Mouse (Mus musculus) heart, embryonic 14.5 days (tissue): ENCODE results near the gene Osbpl3. TPM values are rescaled to one million over a fixed set of nuclear protein-coding genes. Genes with fewer than 3 reads are reported as not detected.
A peak's percentile ranks its signal among the peaks of the same experiment; 100 is the strongest.

Experiments
- ATAC-seq: fragments of 200-750 bp; cut with Nextera tagmentation; 2 replicates; pipeline ENCODE4 v1.8.0; 2017; ENCODE audit warnings: low read depth, moderate TSS enrichment; ENCODE audit not compliant: insufficient number of reproducible peaks, insufficient read depth, low FRiP score
- H3K27ac ChIP-seq, 2 experiments: fragments of 200-500 bp in 1 of 2; fragments of 300-500 bp in 1 of 2; sonication (generic) in 1 of 2; replicated peaks in 1 of 2; 2 replicates each; pipeline ENCODE4 v1.5.1; 2012 to 2014; ENCODE audit warnings: low read depth in 2 of 2, low read length in 2 of 2, control low read depth in 1 of 2, mild to moderate bottlenecking in 1 of 2, mixed read lengths in 1 of 2; ENCODE audit not compliant: control insufficient read depth in 1 of 2, insufficient read depth in 1 of 2
- H3K27me3 ChIP-seq: fragments of 300-500 bp; sonication (generic); 2 replicates; pipeline ENCODE4 v1.6.1; 2014; ENCODE audit warnings: mild to moderate bottlenecking, low read length, control low read depth; ENCODE audit not compliant: control insufficient read depth, insufficient read depth
- H3K36me3 ChIP-seq: fragments of 300-500 bp; sonication (generic); 2 replicates; pipeline ENCODE4 v1.6.1; 2014; ENCODE audit warnings: mild to moderate bottlenecking, control low read depth, low read length, mixed read lengths; ENCODE audit not compliant: control insufficient read depth, insufficient read depth
- H3K4me1 ChIP-seq, 2 experiments: fragments of 200-500 bp in 1 of 2; fragments of 300-500 bp in 1 of 2; sonication (generic) in 1 of 2; 2 replicates each; pipeline ENCODE4 v1.6.1; 2012 to 2014; ENCODE audit warnings: low read length in 2 of 2, control low read depth in 1 of 2, mixed read lengths in 1 of 2; ENCODE audit not compliant: control insufficient read depth in 2 of 2, insufficient read depth in 2 of 2
- H3K4me2 ChIP-seq: fragments of 300-500 bp; sonication (generic); 2 replicates; pipeline ENCODE4 v1.6.1; 2014; ENCODE audit warnings: mild to moderate bottlenecking, low read length
- H3K4me3 ChIP-seq, 2 experiments: fragments of 200-500 bp in 1 of 2; fragments of 300-500 bp in 1 of 2; sonication (generic) in 1 of 2; 2 replicates each; pipeline ENCODE4 v1.5.1; 2012 to 2014; ENCODE audit warnings: low read length in 2 of 2, mild to moderate bottlenecking in 2 of 2, control low read depth in 1 of 2, low read depth in 1 of 2, moderate library complexity in 1 of 2; ENCODE audit not compliant: control insufficient read depth in 1 of 2, insufficient read depth in 1 of 2
- H3K9ac ChIP-seq: fragments of 300-500 bp; sonication (generic); 2 replicates; pipeline ENCODE4 v1.6.1; 2014; ENCODE audit warnings: mild to moderate bottlenecking, low read length
- H3K9me3 ChIP-seq: fragments of 300-500 bp; sonication (generic); 2 replicates; pipeline ENCODE4 v1.6.1; 2016; ENCODE audit warnings: low read length, control low read depth; ENCODE audit not compliant: control insufficient read depth
- WGBS: fragments of 180-500 bp; shearing (Covaris S2); extraction: QIAGEN DNeasy Blood & Tissue Kit; methylation state at CpG from one replicate; pipeline ENCODE4 v1.1.7; 2014; 5-methylcytosine and 5-hydroxymethylcytosine counted together
- polyA plus RNA-seq: library from polyadenylated mRNA; unstranded; fragments of >200 nt; fragmentation: Nextera tagmentation; extraction: Ambion mirVana; gene quantifications from 2 replicates; pipeline ENCODE4 v1.2.1, GENCODE M21; 2014

The Osbpl3 gene
- polyA plus RNA-seq, 1 experiment from 2014 or later = 16.7 TPM

GRCm38 (mm10) chr6:50329380-50329779 is 126.6 kb downstream of the Osbpl3 start:
- no peak overlapping the region for H3K9ac ChIP-seq
- no peaks in the 10 kb centered on the region for H3K27me3 ChIP-seq
- H3K4me3 ChIP-seq = no peak overlapping the region
- H3K9me3 ChIP-seq = no peaks in the 10 kb centered on the region
- H3K36me3 ChIP-seq = peaks cover 11% of the 10 kb centered on the region; the same call in 1 of the 2 replicates
- 81% methylated on average over 8 of the region's 8 CpGs for WGBS
- H3K4me2 ChIP-seq = no peak overlapping the region
- H3K4me1 ChIP-seq = peaks cover 14 to 30% of the 10 kb centered on the region in 2 experiments
- peak overlapping the region in 1 of 2 experiments; percentile 66; a peak in 2 of 4 replicates for H3K27ac ChIP-seq
- ATAC-seq = no peak

- Histone ChIP-seq H3K9ac (0 out of 2 replicates have a peak overlapping the region, but pooled peaks have one; percentile 17), H3K4me2 (no peak overlapping the region), H3K27me3 (no peaks in the 10 kb centered on the region), H3K4me1 (peaks cover 14 to 30% of the 10 kb centered on the region in 2 experiments), H3K9me3 (no peaks in the 10 kb centered on the region), H3K27ac (peak overlapping the region; percentile 50 to 66), H3K36me3 (peaks cover 16% of the 10 kb centered on the region; the same call in 1 of the 2 replicates), H3K4me3 (no peak overlapping the region)
- ATAC-seq = no peak
- WGBS = 22% methylated on average over 7 of the region's 7 CpGs
Observed at GRCm38 (mm10) chr6:50328901-50329300, 127.1 kb downstream of the Osbpl3 start.

- Histone ChIP-seq H3K4me2 (no peak overlapping the region), H3K27ac (peak overlapping the region in 1 of 2 experiments; percentile 77; a peak in 3 of 4 replicates), H3K27me3 (no peaks in the 10 kb centered on the region), H3K9me3 (no peaks in the 10 kb centered on the region), H3K36me3 (peaks cover 20% of the 10 kb centered on the region), H3K9ac (no peak overlapping the region), H3K4me1 (peaks cover 12 to 30% of the 10 kb centered on the region in 2 experiments), H3K4me3 (no peak overlapping the region)
- WGBS = 80% methylated on average over 4 of the region's 4 CpGs
- ATAC-seq = no peak
Observed at GRCm38 (mm10) chr6:50326192-50326591, 129.8 kb downstream of the Osbpl3 start.

DNA sequence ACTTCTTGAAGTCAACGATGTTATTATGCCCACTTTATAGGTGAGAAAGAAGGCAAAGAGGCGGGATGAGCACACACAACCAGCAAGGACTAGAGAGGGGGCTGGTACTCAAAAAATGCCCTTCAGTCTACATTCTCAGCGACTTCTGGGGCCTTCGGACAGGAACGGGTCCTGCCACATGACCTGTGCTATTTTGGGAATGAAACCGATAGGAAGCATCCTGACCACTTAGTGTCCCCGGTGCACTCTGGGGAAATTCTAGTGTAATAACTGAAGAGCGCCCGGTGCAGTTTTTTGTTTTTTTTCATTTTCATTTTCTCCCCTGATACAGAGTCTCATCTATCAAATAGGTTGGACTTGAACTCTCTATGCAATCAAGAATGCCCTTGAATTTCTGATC is 130.5 kb downstream of the Osbpl3 start:
- 29% methylated on average over 9 of the region's 9 CpGs for WGBS
- peaks cover 12 to 30% of the 10 kb centered on the region in 2 experiments for H3K4me1 ChIP-seq
- H3K9ac ChIP-seq = peak overlapping the region; percentile 54; the same call in 1 of the 2 replicates
- no peaks in the 10 kb centered on the region for H3K9me3 ChIP-seq
- no peaks in the 10 kb centered on the region for H3K27me3 ChIP-seq
- H3K27ac ChIP-seq = peak overlapping the region; percentile 74 to 77
- no peak for ATAC-seq
- peaks cover 22% of the 10 kb centered on the region for H3K36me3 ChIP-seq
- peak overlapping the region; percentile 17; the same call in 1 of the 2 replicates for H3K4me2 ChIP-seq
- H3K4me3 ChIP-seq = no peak overlapping the region

GRCm38 (mm10) chr6:50322631-50323030 is 133.4 kb downstream of the Osbpl3 start:
- H3K9me3 ChIP-seq = no peaks in the 10 kb centered on the region
- ATAC-seq = no peak

DNA sequence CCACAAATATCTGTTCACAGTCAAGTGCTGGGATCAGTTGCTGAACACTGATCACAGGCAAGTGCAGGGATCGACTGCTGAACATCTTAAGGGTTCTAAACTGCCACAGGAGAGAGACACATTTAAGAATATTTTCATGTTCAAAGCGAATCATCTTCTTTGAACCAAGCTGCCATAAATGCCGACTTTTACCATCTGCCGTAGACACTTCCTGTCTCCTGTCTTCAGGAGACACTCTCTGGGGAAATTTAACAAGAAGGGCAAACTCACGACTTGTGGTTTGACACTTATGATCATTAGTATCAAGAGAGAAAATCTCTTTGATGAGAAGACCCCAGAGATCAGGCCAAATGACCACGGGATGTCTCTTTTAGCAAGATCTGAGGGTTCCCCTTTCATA is 134.3 kb downstream of the Osbpl3 start:
- ATAC-seq = no peak

More at GRCm38 (mm10) chr6:50322631-50323030, 133.4 kb downstream of the Osbpl3 start:
- H3K27me3 ChIP-seq = no peaks in the 10 kb centered on the region
- no peak overlapping the region for H3K27ac ChIP-seq
- no peak overlapping the region for H3K4me2 ChIP-seq
- no peak overlapping the region for H3K9ac ChIP-seq
- H3K4me3 ChIP-seq = no peak overlapping the region
- peaks cover 34% of the 10 kb centered on the region for H3K36me3 ChIP-seq
- WGBS = 49% methylated on average over 9 of the region's 9 CpGs
- peaks cover 13 to 33% of the 10 kb centered on the region in 2 experiments for H3K4me1 ChIP-seq

GRCm38 (mm10) chr6:50318590-50319172 is 137.3 kb downstream of the Osbpl3 start:
- Histone ChIP-seq H3K4me3 (no peak overlapping the region), H3K4me2 (no peak overlapping the region), H3K36me3 (peaks cover 19% of the 10 kb centered on the region), H3K9ac (0 out of 2 replicates have a peak overlapping the region, but pooled peaks have one; percentile 31), H3K9me3 (no peaks in the 10 kb centered on the region), H3K27ac (peak overlapping the region; percentile 24 to 42; a peak in 1 of 4 replicates), H3K4me1 (peaks cover 15 to 45% of the 10 kb centered on the region in 2 experiments), H3K27me3 (no peaks in the 10 kb centered on the region)
- 55% methylated on average over 7 of the region's 7 CpGs for WGBS
- no peak for ATAC-seq

More for the DNA sequence above, 134.3 kb downstream of the Osbpl3 start:
- WGBS = 81% methylated on average over 6 of the region's 6 CpGs
- Histone ChIP-seq H3K36me3 (peaks cover 30% of the 10 kb centered on the region), H3K9me3 (no peaks in the 10 kb centered on the region), H3K4me1 (peaks cover 13 to 38% of the 10 kb centered on the region in 2 experiments), H3K4me3 (no peak overlapping the region), H3K9ac (no peak overlapping the region), H3K4me2 (no peak overlapping the region), H3K27ac (no peak overlapping the region), H3K27me3 (no peaks in the 10 kb centered on the region)
